Mouse (Mus musculus): ENCODE results near the gene Akr1b8. TPM values are rescaled to one million over a fixed set of nuclear protein-coding genes. Genes with fewer than 3 reads are reported as not detected.
"Not testable (repeated sequence)": the region's sequence is repeated elsewhere in the genome, so short reads cannot be mapped to it uniquely, and the experiment has no call there.

The Akr1b8 gene
- polyA plus RNA-seq, 1 experiment from 2014 or later, result 6.6 TPM

DNA sequence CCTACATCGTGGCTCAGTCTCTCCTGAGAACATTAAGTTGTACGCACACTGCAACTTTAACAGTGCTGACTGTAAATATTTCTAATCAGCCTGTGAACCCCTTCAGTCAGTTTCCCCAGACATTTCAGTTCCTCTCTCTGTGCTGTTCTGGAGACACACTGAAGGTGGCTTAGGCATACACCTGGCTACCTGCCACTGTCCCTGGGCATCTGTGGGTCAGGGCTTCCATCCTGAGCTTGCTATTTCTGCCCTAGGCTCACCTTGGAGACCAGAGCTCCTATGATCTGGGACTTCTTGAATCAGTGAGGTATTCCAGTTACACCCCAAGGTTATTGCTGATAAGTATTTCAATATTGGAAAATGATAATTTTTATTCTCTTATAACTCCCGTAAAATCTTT is 1.5 kb upstream of the Akr1b8 start:
- H3K9ac ChIP-seq, result no peak overlapping the region
- no peaks in the 10 kb centered on the region for H3K27me3 ChIP-seq (replicated peaks)
- ATAC-seq (ENCODE audit: insufficient read depth, low FRiP score, low read depth), result no peak
- H3K4me1 ChIP-seq, result peaks cover 9% of the 10 kb centered on the region; the same call in 1 of the 2 replicates
- H3K27ac ChIP-seq, result no peak overlapping the region
- WGBS, result 89% methylated on average over 3 of the region's 3 CpGs
- no peaks in the 10 kb centered on the region for H3K36me3 ChIP-seq
- no peak overlapping the region for H3K4me2 ChIP-seq
- H3K9me3 ChIP-seq, result no peaks in the 10 kb centered on the region
- H3K4me3 ChIP-seq (replicated peaks), result no peak overlapping the region

DNA sequence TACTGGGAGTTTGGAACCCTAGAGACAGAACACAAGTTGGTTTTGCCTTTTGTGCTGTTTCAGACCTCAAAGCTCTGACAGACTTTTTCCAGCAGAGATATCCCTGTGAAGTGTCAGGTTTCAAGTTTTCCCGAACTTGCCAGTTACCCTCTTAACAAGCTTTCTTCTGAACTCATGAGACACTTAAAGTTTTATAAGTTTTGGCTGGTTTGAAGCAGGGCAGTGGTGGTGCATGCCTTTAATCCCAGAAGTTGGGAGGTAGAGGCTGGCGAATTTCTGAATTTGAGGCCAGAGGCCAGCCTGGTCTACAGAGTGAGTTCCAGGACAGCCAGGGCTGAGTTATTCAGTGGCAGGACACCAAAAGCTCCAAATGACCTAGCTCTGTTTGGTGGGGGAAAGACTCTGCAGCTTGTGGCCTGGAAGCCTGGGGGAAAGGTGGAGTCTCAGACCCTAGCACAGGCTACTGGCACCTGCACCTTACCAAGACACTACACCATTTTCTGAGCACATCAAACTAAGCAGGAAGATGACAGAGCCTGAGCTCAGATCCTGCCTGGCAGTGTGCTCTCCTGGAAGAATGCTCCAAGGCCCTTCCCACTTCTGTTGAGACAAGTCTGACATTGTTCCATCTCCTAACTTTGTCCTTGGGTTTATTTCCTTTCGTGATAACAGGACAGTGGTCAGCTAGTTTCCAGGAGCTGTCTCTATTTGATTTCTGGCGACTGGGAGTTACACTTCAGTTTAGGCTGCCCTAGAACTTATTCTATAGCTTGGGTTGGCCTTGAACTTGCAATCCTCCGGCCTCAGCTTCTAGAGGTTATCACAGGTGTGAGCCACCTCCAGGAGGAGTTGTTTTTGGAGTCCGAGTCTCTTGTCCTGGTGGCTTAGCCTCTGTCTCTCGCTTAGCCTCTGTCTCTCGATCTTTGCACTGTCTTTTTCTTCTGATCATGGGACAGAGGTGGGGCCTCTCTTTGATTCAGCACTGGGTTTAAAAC is 732 bp downstream of the Akr1b8 start:
- peak overlapping the region; percentile 49 for H3K4me2 ChIP-seq
- no peak overlapping the region for H3K9ac ChIP-seq
- no peak overlapping the region for H3K4me3 ChIP-seq (replicated peaks)
- H3K27me3 ChIP-seq (replicated peaks), result no peaks in the 10 kb centered on the region
- no peaks in the 10 kb centered on the region for H3K36me3 ChIP-seq
- WGBS, result 63% methylated on average over 8 of the region's 8 CpGs
- H3K4me1 ChIP-seq, result peaks cover 9% of the 10 kb centered on the region; the same call in 1 of the 2 replicates
- no peak overlapping the region for H3K27ac ChIP-seq
- H3K9me3 ChIP-seq, result no peaks in the 10 kb centered on the region
- ATAC-seq (ENCODE audit: insufficient read depth, low FRiP score, low read depth), result no peak

DNA sequence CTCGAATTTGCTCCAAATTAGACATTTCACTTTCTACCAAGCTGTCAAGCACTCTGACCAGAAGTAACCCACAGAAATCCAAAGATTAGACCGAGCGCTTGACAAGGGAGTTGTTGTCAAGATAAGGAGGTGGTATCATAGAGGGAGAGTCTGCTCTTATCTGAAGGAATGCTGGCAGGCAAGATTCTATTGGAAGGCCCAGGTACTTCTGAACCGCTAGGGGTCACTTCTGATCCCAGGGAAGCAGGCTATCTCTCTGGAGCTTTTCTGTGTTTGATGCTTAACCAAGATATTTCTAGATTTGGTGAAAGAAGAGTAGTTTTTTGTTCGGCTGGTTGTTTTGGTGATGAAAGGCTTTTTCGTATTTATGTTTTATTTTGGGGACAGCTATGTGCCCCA is 1.4 kb downstream of the Akr1b8 start:
- Histone ChIP-seq H3K27ac (no peak overlapping the region), H3K4me1 (peaks cover 9% of the 10 kb centered on the region; the same call in 1 of the 2 replicates)
- no peak for ATAC-seq (ENCODE audit: insufficient read depth, low FRiP score, low read depth)

DNA sequence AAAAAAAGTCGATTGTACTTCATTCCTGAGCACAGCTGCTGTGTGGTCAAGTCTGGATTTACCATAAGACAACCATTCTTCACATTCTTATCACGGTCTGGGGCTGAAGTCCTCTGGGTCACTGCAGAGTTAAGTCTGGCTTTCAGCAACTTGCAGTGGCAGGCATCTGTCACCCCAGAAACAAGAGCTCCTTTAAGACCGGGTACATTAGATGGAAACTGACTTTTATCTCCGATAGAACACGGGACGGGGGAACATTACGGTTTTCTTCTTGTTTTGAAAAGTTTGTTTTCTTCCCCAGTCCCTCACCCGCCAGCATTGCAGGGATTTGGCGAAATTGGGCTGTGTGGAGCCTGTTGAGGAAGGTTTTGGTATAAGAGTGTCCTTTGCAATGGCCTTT is 1.9 kb downstream of the Akr1b8 start:
- no peak overlapping the region for H3K4me3 ChIP-seq (replicated peaks)
- no peak overlapping the region for H3K27ac ChIP-seq
- H3K4me1 ChIP-seq, result peaks cover 9% of the 10 kb centered on the region; the same call in 1 of the 2 replicates
- no peaks in the 10 kb centered on the region for H3K27me3 ChIP-seq (replicated peaks)
- no peak for ATAC-seq (ENCODE audit: insufficient read depth, low FRiP score, low read depth)
- H3K4me2 ChIP-seq, result no peak overlapping the region
- no peaks in the 10 kb centered on the region for H3K9me3 ChIP-seq
- 85% methylated on average over 9 of the region's 9 CpGs for WGBS
- no peaks in the 10 kb centered on the region for H3K36me3 ChIP-seq
- H3K9ac ChIP-seq, result no peak overlapping the region

More for the DNA sequence above, 1.4 kb downstream of the Akr1b8 start:
- H3K36me3 ChIP-seq, result no peaks in the 10 kb centered on the region
- H3K9ac ChIP-seq, result no peak overlapping the region
- no peak overlapping the region for H3K4me3 ChIP-seq (replicated peaks)
- H3K27me3 ChIP-seq (replicated peaks), result no peaks in the 10 kb centered on the region
- H3K4me2 ChIP-seq, result no peak overlapping the region
- WGBS, result 62% methylated on average over 6 of the region's 6 CpGs
- H3K9me3 ChIP-seq, result no peaks in the 10 kb centered on the region

DNA sequence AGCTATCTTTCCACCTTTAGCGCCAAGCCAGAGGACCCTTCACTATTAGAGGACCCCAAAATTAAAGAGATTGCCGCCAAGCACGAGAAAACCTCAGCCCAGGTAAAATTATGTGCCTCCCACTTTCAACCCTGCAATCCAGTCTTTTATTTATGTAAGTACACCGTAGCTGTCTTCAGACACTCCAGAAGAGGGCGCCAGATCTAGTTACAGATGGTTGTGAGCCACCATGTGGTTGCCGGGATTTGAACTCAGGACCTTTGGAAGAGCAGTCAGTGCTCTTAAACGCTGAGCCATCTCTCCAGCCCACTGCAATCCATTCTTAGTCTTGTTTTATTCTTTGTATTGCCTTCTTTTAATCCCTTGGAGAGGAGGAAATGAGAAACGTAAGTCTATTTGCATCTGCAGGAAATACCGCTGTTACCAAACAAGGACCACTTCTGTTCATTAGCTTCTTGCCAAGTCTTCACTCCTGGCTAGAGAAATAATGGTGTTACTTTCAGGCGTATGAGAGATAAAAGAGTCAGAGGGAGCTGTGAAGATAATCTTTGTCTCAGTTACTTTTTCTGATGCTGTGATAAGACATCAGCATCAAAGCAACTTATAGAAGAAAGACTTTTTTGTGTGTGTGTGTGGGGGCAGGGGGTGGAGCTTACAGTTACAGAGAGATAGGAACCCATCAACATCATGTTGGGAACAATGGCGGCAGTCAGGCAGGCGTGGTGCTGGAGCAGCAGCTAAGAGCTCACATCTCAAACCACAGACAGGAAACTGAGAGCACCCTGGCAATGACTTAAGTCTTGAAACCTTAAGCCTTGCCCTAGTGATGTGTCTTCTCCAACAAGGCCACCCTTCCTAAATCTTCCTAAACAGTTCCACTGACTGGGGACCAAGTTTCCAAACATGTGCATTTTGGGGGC is 10.6 kb downstream of the Akr1b8 start:
- no peak for ATAC-seq (ENCODE audit: insufficient read depth, low FRiP score, low read depth)
- no peaks in the 10 kb centered on the region for H3K36me3 ChIP-seq

DNA sequence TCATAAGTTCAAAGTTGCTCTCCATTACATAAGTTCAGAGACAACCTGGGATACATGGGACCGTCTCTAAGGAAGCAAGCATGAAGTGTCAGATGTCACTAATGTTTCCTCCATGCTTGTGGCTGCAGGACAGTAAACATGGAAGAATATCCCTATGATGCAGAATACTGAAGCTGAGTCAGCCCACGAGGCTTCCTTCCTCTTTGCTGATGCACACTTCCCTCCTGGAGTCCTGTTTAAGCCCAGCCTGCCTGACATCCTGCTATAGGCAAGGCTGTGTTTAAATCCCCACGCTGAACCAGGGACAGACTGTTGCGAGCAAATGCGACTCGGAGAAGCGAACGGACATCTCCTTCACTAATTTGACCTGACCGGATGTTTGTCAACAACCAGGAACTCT is 14.1 kb downstream of the Akr1b8 start:
- no peak overlapping the region for H3K4me3 ChIP-seq (replicated peaks)
- 71% methylated on average over 9 of the region's 9 CpGs for WGBS
- no peak for ATAC-seq (ENCODE audit: insufficient read depth, low FRiP score, low read depth)
- no peaks in the 10 kb centered on the region for H3K27me3 ChIP-seq (replicated peaks)
- no peak overlapping the region for H3K4me2 ChIP-seq
- no peak overlapping the region for H3K9ac ChIP-seq
- H3K27ac ChIP-seq, result no peak overlapping the region
- H3K9me3 ChIP-seq, result no peaks in the 10 kb centered on the region
- H3K36me3 ChIP-seq, result no peaks in the 10 kb centered on the region
- no peaks in the 10 kb centered on the region for H3K4me1 ChIP-seq

More for the DNA sequence above, 10.6 kb downstream of the Akr1b8 start:
- Histone ChIP-seq H3K9me3 (no peaks in the 10 kb centered on the region), H3K4me3 (replicated peaks) (no peak overlapping the region), H3K27ac (no peak overlapping the region), H3K4me2 (no peak overlapping the region), H3K27me3 (replicated peaks) (no peaks in the 10 kb centered on the region), H3K9ac (no peak overlapping the region), H3K4me1 (no peaks in the 10 kb centered on the region)
- 82% methylated on average over 12 of the region's 12 CpGs for WGBS

DNA sequence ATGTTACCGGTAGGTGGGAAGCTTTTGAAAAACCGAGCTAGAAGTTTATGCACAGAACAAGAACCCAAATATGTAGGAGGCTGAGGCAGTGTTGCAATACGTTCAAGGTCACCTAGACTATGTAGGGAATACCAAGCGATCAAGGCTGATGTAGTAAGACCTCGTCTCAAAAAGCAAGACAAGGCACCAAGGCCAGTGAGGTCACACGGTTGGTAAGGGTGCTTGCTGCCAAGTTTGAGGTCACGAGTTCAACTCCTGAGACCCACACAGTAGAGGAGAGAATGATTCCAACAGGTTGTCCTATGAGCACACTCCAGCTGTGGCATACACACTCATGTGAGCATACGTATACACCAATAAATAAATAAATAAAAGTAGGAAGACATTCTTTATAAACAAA is 16.2 kb downstream of the Akr1b8 start:
- H3K4me3 ChIP-seq (replicated peaks), result no peak overlapping the region
- H3K9ac ChIP-seq, result no peak overlapping the region
- 77% methylated on average over 8 of the region's 8 CpGs for WGBS
- H3K27me3 ChIP-seq (replicated peaks), result no peaks in the 10 kb centered on the region
- no peak overlapping the region for H3K27ac ChIP-seq
- no peaks in the 10 kb centered on the region for H3K9me3 ChIP-seq
- no peaks in the 10 kb centered on the region for H3K36me3 ChIP-seq
- ATAC-seq (ENCODE audit: insufficient read depth, low FRiP score, low read depth), result no peak
- H3K4me2 ChIP-seq, result no peak overlapping the region
- H3K4me1 ChIP-seq, result no peaks in the 10 kb centered on the region

DNA sequence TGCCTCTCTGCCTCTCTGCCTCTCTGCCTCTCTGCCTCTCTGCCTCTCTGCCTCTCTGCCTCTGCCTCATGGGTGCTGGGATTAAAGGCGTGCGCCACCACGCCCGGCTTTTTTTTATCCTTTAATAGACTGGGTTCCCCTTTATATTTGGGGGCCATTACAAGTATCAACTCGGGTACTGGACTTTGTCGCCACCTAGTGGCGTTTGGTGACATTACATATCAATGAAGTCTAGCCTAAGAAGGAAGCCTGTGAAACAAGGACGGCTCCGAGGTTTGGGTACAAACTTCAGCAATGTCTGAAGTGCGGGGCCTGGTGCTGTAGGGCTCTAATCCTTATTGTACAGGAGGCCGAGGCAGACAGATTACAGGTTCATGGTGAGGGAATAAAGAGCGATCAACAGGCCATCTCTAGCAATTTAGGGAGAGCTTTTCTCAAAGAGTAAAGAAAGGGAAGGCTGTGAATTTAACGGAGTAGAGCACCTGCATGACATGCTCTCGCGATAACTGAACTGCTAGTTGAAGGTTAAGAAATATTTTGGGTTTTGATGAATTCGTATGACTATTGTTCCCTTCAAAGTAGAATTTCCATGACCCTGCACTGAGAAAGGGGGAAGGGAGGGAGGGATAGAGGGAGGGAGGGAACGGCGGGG is 17.9 kb downstream of the Akr1b8 start:
- Histone ChIP-seq H3K36me3 (no peaks in the 10 kb centered on the region), H3K9ac (no peak overlapping the region), H3K9me3 (no peaks in the 10 kb centered on the region), H3K4me3 (replicated peaks) (no peak overlapping the region), H3K27me3 (replicated peaks) (no peaks in the 10 kb centered on the region), H3K27ac (no peak overlapping the region), H3K4me2 (peak overlapping the region; percentile 38), H3K4me1 (no peaks in the 10 kb centered on the region)
- 22% methylated on average over 18 of the region's 18 CpGs for WGBS
- no peak for ATAC-seq (ENCODE audit: insufficient read depth, low FRiP score, low read depth)

DNA sequence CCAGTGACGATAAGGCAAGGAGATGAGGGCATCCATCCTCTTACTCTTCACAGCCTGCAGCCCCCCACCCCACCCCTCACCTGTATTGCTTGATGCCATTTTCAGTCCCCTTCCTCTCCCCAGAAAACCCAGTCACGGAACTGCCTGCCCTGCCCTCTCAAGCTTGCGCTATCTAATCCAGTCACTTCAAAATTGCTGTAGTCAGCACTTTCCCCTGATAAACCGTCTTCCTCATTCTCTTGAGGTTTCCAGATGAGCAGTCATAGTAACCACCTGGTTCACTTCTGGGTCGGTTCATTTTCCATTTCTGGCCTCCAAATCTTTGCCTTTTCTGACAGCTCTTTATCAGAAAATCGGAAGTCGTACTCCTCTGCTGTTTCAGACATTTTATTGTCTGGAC is 19.9 kb downstream of the Akr1b8 start:
- H3K27ac ChIP-seq, result no peak overlapping the region
- ATAC-seq (ENCODE audit: insufficient read depth, low FRiP score, low read depth), result no peak
- 81% methylated on average over 7 of the region's 7 CpGs for WGBS

DNA sequence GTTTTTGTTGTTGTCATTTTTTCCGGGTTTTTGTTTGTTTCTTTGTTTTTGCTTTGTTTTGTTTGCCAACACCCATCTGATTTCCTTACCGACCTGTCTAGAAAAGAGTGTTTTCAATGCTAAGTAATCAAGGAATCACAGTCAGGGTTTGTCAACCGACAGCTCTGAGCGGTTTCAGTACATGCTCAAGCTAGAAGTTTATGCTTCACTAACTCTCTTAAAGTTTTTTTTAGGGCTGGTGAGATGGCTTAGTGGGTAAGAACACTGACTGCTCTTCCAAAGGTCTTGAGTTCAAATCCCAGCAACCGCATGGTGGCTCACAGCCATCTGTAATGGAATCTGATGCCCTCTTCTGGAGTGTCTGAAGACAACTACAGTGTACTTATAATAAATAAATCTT is 22.0 kb downstream of the Akr1b8 start:
- H3K27ac ChIP-seq; H3K27me3 ChIP-seq (replicated peaks); H3K4me1 ChIP-seq; H3K4me2 ChIP-seq; ATAC-seq (ENCODE audit: insufficient read depth, low FRiP score, low read depth); H3K4me3 ChIP-seq (replicated peaks); H3K9ac ChIP-seq; H3K9me3 ChIP-seq; H3K36me3 ChIP-seq: not testable (repeated sequence)
- WGBS, result 78% methylated on average over 5 of the region's 5 CpGs

More for the DNA sequence above, 19.9 kb downstream of the Akr1b8 start:
- no peaks in the 10 kb centered on the region for H3K36me3 ChIP-seq
- H3K27me3 ChIP-seq (replicated peaks), result no peaks in the 10 kb centered on the region
- H3K9me3 ChIP-seq, result no peaks in the 10 kb centered on the region
- H3K4me3 ChIP-seq (replicated peaks), result no peak overlapping the region
- H3K4me2 ChIP-seq, result no peak overlapping the region
- H3K9ac ChIP-seq, result no peak overlapping the region
- H3K4me1 ChIP-seq, result no peaks in the 10 kb centered on the region

DNA sequence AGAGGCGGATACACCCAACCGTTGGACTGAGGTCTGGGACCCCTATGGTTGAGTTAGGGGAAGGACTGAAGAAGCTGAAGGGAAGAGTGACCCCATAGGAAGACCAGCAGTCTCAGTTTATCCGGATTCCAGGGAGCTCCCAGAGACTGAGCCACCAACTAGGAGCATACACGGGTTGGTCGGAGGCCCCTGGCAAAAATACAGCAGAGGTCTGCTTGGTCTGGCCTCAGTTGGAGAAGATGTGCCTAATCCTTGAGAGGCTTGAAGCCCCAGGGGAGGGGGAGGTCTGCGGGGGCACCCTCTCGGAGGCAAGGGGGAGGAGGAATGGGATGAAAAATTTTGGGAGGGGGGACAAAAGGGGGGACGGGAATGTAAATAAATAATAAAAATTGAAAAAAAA is 29.5 kb downstream of the Akr1b8 start:
- ATAC-seq (ENCODE audit: insufficient read depth, low FRiP score, low read depth), result no peak
- H3K4me3 ChIP-seq (replicated peaks), result no peak overlapping the region
- no peak overlapping the region for H3K27ac ChIP-seq
- H3K9ac ChIP-seq, result no peak overlapping the region
- H3K27me3 ChIP-seq (replicated peaks), result no peaks in the 10 kb centered on the region
- H3K4me1 ChIP-seq, result peaks cover 15% of the 10 kb centered on the region
- WGBS, result 41% methylated on average over 8 of the region's 8 CpGs
- H3K9me3 ChIP-seq, result no peaks in the 10 kb centered on the region
- H3K4me2 ChIP-seq, result peak overlapping the region; percentile 83; the same call in 1 of the 2 replicates
- H3K36me3 ChIP-seq, result no peaks in the 10 kb centered on the region

Measured in stomach, embryonic 15.5 days (tissue).